Mouse (Mus musculus): Measurements from ENCODE around the gene Elmo1.

The Elmo1 gene

GRCm38 (mm10) chr13:20090133-20090710, at the start of gene Elmo1:
Elmo1 (plus strand) TSS chr13:20090596.
- peak; percentile 82 for DNase-seq

- DNase-seq, result no peak
Observed at GRCm38 (mm10) chr13:20041169-20041830, 49.1 kb upstream of the Elmo1 start.

- DNase-seq, result no peak
Observed at GRCm38 (mm10) chr13:20042856-20043255, 47.5 kb upstream of the Elmo1 start.

GRCm38 (mm10) chr13:20045350-20045749, 45.0 kb upstream of the Elmo1 start:
- no peak for DNase-seq

- no peak for DNase-seq
Observed at GRCm38 (mm10) chr13:20045836-20046235, 44.6 kb upstream of the Elmo1 start.

- DNase-seq, result no peak
Observed at GRCm38 (mm10) chr13:20046406-20046805, 44.0 kb upstream of the Elmo1 start.

GRCm38 (mm10) chr13:20047926-20048836, 42.2 kb upstream of the Elmo1 start:
- no peak for DNase-seq

- DNase-seq, result no peak
Observed at GRCm38 (mm10) chr13:20048837-20049160, 41.6 kb upstream of the Elmo1 start.

- no peak for DNase-seq
Observed at GRCm38 (mm10) chr13:20049654-20050053, 40.7 kb upstream of the Elmo1 start.

GRCm38 (mm10) chr13:20050149-20050548, 40.2 kb upstream of the Elmo1 start:
- peak; percentile 22 for DNase-seq

GRCm38 (mm10) chr13:20057926-20058325, 32.5 kb upstream of the Elmo1 start:
- no peak for DNase-seq

GRCm38 (mm10) chr13:20061031-20061430, 29.4 kb upstream of the Elmo1 start:
- DNase-seq, result no peak

- DNase-seq, result peak; percentile 21
Observed at GRCm38 (mm10) chr13:20063331-20063730, 27.1 kb upstream of the Elmo1 start.

- DNase-seq, result no peak
Observed at GRCm38 (mm10) chr13:20072043-20072442, 18.4 kb upstream of the Elmo1 start.

- no peak for DNase-seq
Observed at GRCm38 (mm10) chr13:20072994-20073393, 17.4 kb upstream of the Elmo1 start.

GRCm38 (mm10) chr13:20076521-20076920, 13.9 kb upstream of the Elmo1 start:
- DNase-seq, result no peak

- DNase-seq, result no peak
Observed at GRCm38 (mm10) chr13:20077237-20077636, 13.2 kb upstream of the Elmo1 start.

- peak; percentile 66 for DNase-seq
Observed at GRCm38 (mm10) chr13:20090711-20091603, 561 bp downstream of the Elmo1 start.

- DNase-seq, result no peak
Observed at GRCm38 (mm10) chr13:20091604-20091926, 1.2 kb downstream of the Elmo1 start.

GRCm38 (mm10) chr13:20092301-20092700, 1.9 kb downstream of the Elmo1 start:
- DNase-seq, result no peak

GRCm38 (mm10) chr13:20093307-20094045, 3.1 kb downstream of the Elmo1 start:
- peak; percentile 42 for DNase-seq
